Mouse (Mus musculus): ENCODE measurements around the gene Gpr132. TPM values are rescaled to one million over a fixed set of nuclear protein-coding genes. Genes with fewer than 3 reads are reported as not detected.

The Gpr132 gene
- total and polyA plus RNA-seq, 3 experiments, result 24.4 to 62.1 (median 44.7) TPM

GRCm38 (mm10) chr12:112869783-112870204 is 1.8 kb upstream of the Gpr132 start:
- TF ChIP-seq ZMIZ1 (IDR thresholded peaks at IDR 0.05; ENCODE audit: low read depth, low read length) (no peak), SIN3A (IDR thresholded peaks at IDR 0.05; ENCODE audit: low read length) (no peak), CHD2 (IDR thresholded peaks at IDR 0.05; ENCODE audit: low read length) (no peak), UBTF (IDR thresholded peaks at IDR 0.05; ENCODE audit: low read depth, low read length) (no peak), POLR2A (IDR thresholded peaks at IDR 0.05; ENCODE audit: low read depth, low read length) (no peak), MAZ (IDR thresholded peaks at IDR 0.05; ENCODE audit: low read depth, low read length) (no peak), JUN (IDR thresholded peaks at IDR 0.05; ENCODE audit: insufficient read depth, low read depth, low read length) (no peak), ETS1 (conservative IDR thresholded peaks at IDR 0.05; ENCODE audit: low read depth, low read length) (no peak), E2F4 (IDR thresholded peaks at IDR 0.05; ENCODE audit: insufficient replicate concordance, low read depth, low read length) (no peak), ZNF384 (IDR thresholded peaks at IDR 0.05; ENCODE audit: low read depth, low read length) (no peak), KAT2A (IDR thresholded peaks at IDR 0.05; ENCODE audit: insufficient replicate concordance, low read length) (no peak), ZKSCAN1 (IDR thresholded peaks at IDR 0.05; ENCODE audit: borderline replicate concordance, low read depth, low read length) (no peak)

DNA sequence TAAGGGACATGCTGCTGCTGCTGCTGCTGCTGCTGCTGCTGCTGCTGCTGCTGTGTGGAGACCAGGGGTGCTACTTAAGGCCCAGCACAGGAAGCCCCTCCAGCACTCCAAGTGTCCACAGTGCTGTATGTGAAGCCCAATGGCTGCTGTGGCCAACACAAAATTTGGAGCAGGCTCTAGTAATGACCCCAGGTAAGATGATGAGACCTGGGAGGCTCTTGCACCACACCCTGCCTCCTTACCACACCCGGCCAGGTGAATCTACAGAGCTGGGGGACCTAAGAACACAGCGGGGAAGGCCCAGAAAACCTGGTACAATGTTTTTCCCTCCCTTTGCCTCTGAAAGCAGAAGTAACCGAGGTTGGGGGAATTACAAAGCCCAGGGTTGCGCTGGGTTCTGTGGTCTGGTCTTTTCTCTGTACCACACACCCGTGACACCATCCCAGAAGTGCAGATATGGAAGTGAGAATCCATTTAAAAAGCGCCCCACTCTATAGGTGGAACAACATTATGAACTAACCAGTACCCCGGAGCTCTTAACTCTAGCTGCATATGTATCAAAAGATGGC is 838 bp downstream of the Gpr132 start:
- Histone ChIP-seq H3K4me1 (ENCODE audit: control insufficient read depth in 1 of 2, insufficient read depth in 2 of 2) (peaks cover 53 to 80% of the 10 kb centered on the region in 2 experiments), H3K27ac (ENCODE audit: insufficient read depth, low read depth) (peak overlapping the region; percentile 100), H3K9ac (ENCODE audit: insufficient read depth, low read depth) (peak overlapping the region; percentile 51), H3K36me3 (replicated peaks in 1 of 2; ENCODE audit: control insufficient read depth in 1 of 2, insufficient read depth in 1 of 2, low read length in 1 of 2) (peaks cover 3 to 23% of the 10 kb centered on the region in 2 experiments), H3K79me2 (replicated peaks; ENCODE audit: control insufficient read depth, extremely low read depth, insufficient read depth, poor library complexity, severe bottlenecking) (no peaks in the 10 kb centered on the region), H3K9me3 (replicated peaks; ENCODE audit: low read length) (no peaks in the 10 kb centered on the region), H3K4me2 (ENCODE audit: insufficient read depth, low read depth, poor library complexity, severe bottlenecking) (peak overlapping the region; percentile 73), H3K27me3 (replicated peaks) (no peaks in the 10 kb centered on the region), H3K4me3 (replicated peaks in 1 of 3; ENCODE audit: low read depth in 2 of 3, low read length in 2 of 3, poor library complexity in 1 of 3) (peak overlapping the region in 2 of 3 experiments; percentile 52 to 60)
- in situ Hi-C loops (cut with MboI; ENCODE audit: low pct_ligation_motif_present, low pct_unique_long_range_greater_than_20kb, low sequenced_read_pairs), result no loop called here
- dilution Hi-C loops (cut with MboI; ENCODE audit: extremely low pct_ligation_motif_present, extremely low pct_unique_long_range_greater_than_20kb, low sequenced_read_pairs), result no loop called here
- DNase-seq (ENCODE audit: extremely low read depth), result peak; percentile 94
- no peak for TF ChIP-seq CHD1 (IDR thresholded peaks at IDR 0.05; ENCODE audit: low read depth, low read length)
- TF ChIP-seq MAFK (IDR thresholded peaks at IDR 0.05; ENCODE audit: insufficient replicate concordance, low read length), result no peak
- TF ChIP-seq UBTF (IDR thresholded peaks at IDR 0.05; ENCODE audit: low read depth, low read length), result 0 out of 2 replicates have a peak, but pooled peaks have one; percentile 80
- no peak for TF ChIP-seq JUN (IDR thresholded peaks at IDR 0.05; ENCODE audit: insufficient read depth, low read depth, low read length)
- TF ChIP-seq GABPA (IDR thresholded peaks at IDR 0.05; ENCODE audit: insufficient replicate concordance, low read depth, low read length), result no peak
- TF ChIP-seq RCOR1 (conservative IDR thresholded peaks at IDR 0.05; ENCODE audit: low read depth, low read length), result peak; percentile 74; the same call in 1 of the 2 replicates
- TF ChIP-seq SIN3A (IDR thresholded peaks at IDR 0.05; ENCODE audit: low read length), result peak; percentile 59; the same call in 1 of the 2 replicates
- no peak for TF ChIP-seq E2F4 (IDR thresholded peaks at IDR 0.05; ENCODE audit: insufficient replicate concordance, low read depth, low read length)
- TF ChIP-seq ZKSCAN1 (IDR thresholded peaks at IDR 0.05; ENCODE audit: borderline replicate concordance, low read depth, low read length), result no peak
- 0 out of 2 replicates have a peak, but pooled peaks have one; percentile 12 for TF ChIP-seq NELFE (IDR thresholded peaks at IDR 0.05; ENCODE audit: low read depth, low read length)
- TF ChIP-seq MYC (IDR thresholded peaks at IDR 0.05; ENCODE audit: low read depth, low read length), result 0 out of 2 replicates have a peak, but pooled peaks have one; percentile 38
- TF ChIP-seq USF2 (conservative IDR thresholded peaks at IDR 0.05; ENCODE audit: low read depth, low read length), result no peak
- no peak; the same call in 1 of the 2 replicates for TF ChIP-seq MAX (IDR thresholded peaks at IDR 0.05; ENCODE audit: low read length)
- no peak for TF ChIP-seq CHD2 (IDR thresholded peaks at IDR 0.05; ENCODE audit: low read length)
- TF ChIP-seq ZMIZ1 (IDR thresholded peaks at IDR 0.05; ENCODE audit: low read depth, low read length), result peak; percentile 73
- TF ChIP-seq EP300 (IDR thresholded peaks at IDR 0.05; ENCODE audit: low read length), result peak; percentile 92
- peak; percentile 86 for TF ChIP-seq TCF12 (IDR thresholded peaks at IDR 0.05; ENCODE audit: low read depth, low read length)
- peak; percentile 90 for TF ChIP-seq BHLHE40 (IDR thresholded peaks at IDR 0.05; ENCODE audit: low read depth, low read length)
- no peak for TF ChIP-seq ZNF384 (IDR thresholded peaks at IDR 0.05; ENCODE audit: low read depth, low read length)
- TF ChIP-seq ELF1 (IDR thresholded peaks at IDR 0.05; ENCODE audit: low read depth, low read length), result 0 out of 2 replicates have a peak, but pooled peaks have one; percentile 10
- peak; percentile 40; the same call in 1 of the 2 replicates for TF ChIP-seq TBP (conservative IDR thresholded peaks at IDR 0.05; ENCODE audit: low read depth, low read length)
- peak; percentile 88 for TF ChIP-seq IRF4 (IDR thresholded peaks at IDR 0.05; ENCODE audit: low read depth, low read length)
- peak; percentile 80 for TF ChIP-seq ETS1 (conservative IDR thresholded peaks at IDR 0.05; ENCODE audit: low read depth, low read length)
- no peak for TF ChIP-seq USF1 (IDR thresholded peaks at IDR 0.05; ENCODE audit: low read depth, low read length)
- 0 out of 2 replicates have a peak, but pooled peaks have one; percentile 21 for TF ChIP-seq KAT2A (IDR thresholded peaks at IDR 0.05; ENCODE audit: insufficient replicate concordance, low read length)
- no peak; the same call in 1 of the 2 replicates for TF ChIP-seq JUND (conservative IDR thresholded peaks at IDR 0.05; ENCODE audit: low read depth, low read length)

More at GRCm38 (mm10) chr12:112869783-112870204, 1.8 kb upstream of the Gpr132 start:
- Histone ChIP-seq H3K4me1 (ENCODE audit: control insufficient read depth in 1 of 2, insufficient read depth in 2 of 2) (peaks cover 54 to 87% of the 10 kb centered on the region in 2 experiments), H3K9ac (ENCODE audit: insufficient read depth, low read depth) (no peak overlapping the region), H3K27me3 (replicated peaks) (no peaks in the 10 kb centered on the region), H3K4me3 (replicated peaks in 1 of 3; ENCODE audit: low read depth in 2 of 3, low read length in 2 of 3, poor library complexity in 1 of 3) (no peak overlapping the region), H3K9me3 (replicated peaks; ENCODE audit: low read length) (no peaks in the 10 kb centered on the region), H3K27ac (ENCODE audit: insufficient read depth, low read depth) (no peak overlapping the region), H3K79me2 (replicated peaks; ENCODE audit: control insufficient read depth, extremely low read depth, insufficient read depth, poor library complexity, severe bottlenecking) (no peaks in the 10 kb centered on the region), H3K36me3 (replicated peaks in 1 of 2; ENCODE audit: control insufficient read depth in 1 of 2, insufficient read depth in 1 of 2, low read length in 1 of 2) (peaks cover 0 to 12% of the 10 kb centered on the region in 2 experiments), H3K4me2 (ENCODE audit: insufficient read depth, low read depth, poor library complexity, severe bottlenecking) (no peak overlapping the region)
- in situ Hi-C loops (cut with MboI; ENCODE audit: low pct_ligation_motif_present, low pct_unique_long_range_greater_than_20kb, low sequenced_read_pairs) (loop anchor here (5.0 kb wide), 1 partner anchor 73 kb away; the partner anchor contains the start of gene Nudt14), dilution Hi-C loops (cut with MboI; ENCODE audit: extremely low pct_ligation_motif_present, extremely low pct_unique_long_range_greater_than_20kb, low sequenced_read_pairs) (no loop called here)
- DNase-seq (ENCODE audit: extremely low read depth), result no peak
